Mouse (Mus musculus): ENCODE results near the gene Shc3.

GRCm38 (mm10) chr13:51397861-51398260 is 171.4 kb downstream of the Shc3 start:
- TF ChIP-seq CTCF (IDR thresholded peaks at IDR 0.05; ENCODE audit: low read depth) = no peak
- TF ChIP-seq EP300 (IDR thresholded peaks at IDR 0.05; ENCODE audit: low read depth) = no peak
